9 mouse cellular contexts compared by ENCODE assay signal in genomic region chr16:8424971-8425330, GRCm38 (mm10). TPM values are rescaled to one million over a fixed set of nuclear protein-coding genes. Genes with fewer than 3 reads are reported as not detected.
DNase-seq lines count a peak whose midpoint lies in the region; ATAC-seq lines count a peak whose summit lies in the region.
"Had no signal": no experiment of that assay in that cellular context is flagged by ENCODE, and none has a peak within 500 bp of the region (broad histone marks: within the 10 kb centered on the region; RNA-seq: fewer than 3 reads in every experiment).

TSS of gene Tmem114 (minus strand) at chr16:8425136.

- no peaks in the 10 kb centered on the region for H3K36me3 ChIP-seq in forebrain, embryonic 15.5 days
- H3K36me3 ChIP-seq in kidney, embryonic 16.5 days (ENCODE audit: insufficient read depth, low read length) = no peaks in the 10 kb centered on the region
- H3K36me3 ChIP-seq in midbrain, embryonic 11.5 days (ENCODE audit: control insufficient read depth, insufficient read depth, low read length) = no peaks in the 10 kb centered on the region

- DNase-seq in kidney, adult 18-20 months = peak; percentile 36
- no peak for DNase-seq in kidney, adult 11 months
- peak; percentile 79 for DNase-seq in adrenal gland, postnatal 14 days
- DNase-seq in midbrain, embryonic 11.5 days (ENCODE audit: low spot score, missing footprints) = no peak
- no peak for DNase-seq in retina, embryonic 14.5 days (ENCODE audit: low spot score)
- no peak for DNase-seq in thymus, adult 18-20 months

- peak within 1 kb of the TSS; percentile 34 for H3K4me3 ChIP-seq in forebrain, embryonic 15.5 days
- peak within 1 kb of the TSS; percentile 42 for H3K4me3 ChIP-seq in kidney, embryonic 16.5 days (ENCODE audit: low read length)
- H3K4me3 ChIP-seq in midbrain, embryonic 11.5 days (ENCODE audit: low read depth, low read length) = peak within 1 kb of the TSS; percentile 33

- H3K9me3 ChIP-seq in forebrain, embryonic 15.5 days = no peaks in the 10 kb centered on the region
- H3K9me3 ChIP-seq in kidney, embryonic 16.5 days (ENCODE audit: low read length) = no peaks in the 10 kb centered on the region
- no peaks in the 10 kb centered on the region for H3K9me3 ChIP-seq in midbrain, embryonic 11.5 days (ENCODE audit: control insufficient read depth, low read length)

- peak within 1 kb of the TSS; percentile 56 for H3K4me2 ChIP-seq in forebrain, embryonic 15.5 days (replicated peaks)
- H3K4me2 ChIP-seq in kidney, embryonic 16.5 days (replicated peaks; ENCODE audit: low read depth, low read length) = peak within 1 kb of the TSS; percentile 72
- peak within 1 kb of the TSS; percentile 65 for H3K4me2 ChIP-seq in midbrain, embryonic 11.5 days

- no peak for ATAC-seq in forebrain, embryonic 15.5 days (replicated peaks)
- peak; percentile 49; the same call in 1 of the 2 replicates for ATAC-seq in kidney, embryonic 16.5 days (ENCODE audit: low FRiP score, low TSS enrichment)
- ATAC-seq in midbrain, embryonic 11.5 days (ENCODE audit: low FRiP score) = 0 out of 2 replicates have a peak, but pooled peaks have one; percentile 44
- ATAC-seq: Patski had no signal

- H3K4me1 ChIP-seq in forebrain, embryonic 15.5 days = peaks cover 8% of the 10 kb centered on the region
- peaks cover 9% of the 10 kb centered on the region; the same call in 1 of the 2 replicates for H3K4me1 ChIP-seq in kidney, embryonic 16.5 days (ENCODE audit: insufficient read depth, low read length)
- peaks cover 4% of the 10 kb centered on the region for H3K4me1 ChIP-seq in midbrain, embryonic 11.5 days (ENCODE audit: control insufficient read depth, insufficient read depth, low read length)

- no peak within 1 kb of the TSS for H3K27ac ChIP-seq in forebrain, embryonic 15.5 days (replicated peaks)
- no peak within 1 kb of the TSS for H3K27ac ChIP-seq in kidney, embryonic 16.5 days (ENCODE audit: low read length)
- no peak within 1 kb of the TSS for H3K27ac ChIP-seq in midbrain, embryonic 11.5 days (ENCODE audit: low read depth, low read length)

- WGBS in forebrain, embryonic 15.5 days = 2% methylated on average over 16 of the region's 16 CpGs
- WGBS in kidney, embryonic 16.5 days = under 1% methylated on average over 16 of the region's 16 CpGs
- WGBS in midbrain, embryonic 11.5 days = 2% methylated on average over 16 of the region's 16 CpGs

- peak within 1 kb of the TSS; percentile 8; the same call in 1 of the 2 replicates for H3K9ac ChIP-seq in forebrain, embryonic 15.5 days (replicated peaks)
- no peak within 1 kb of the TSS for H3K9ac ChIP-seq in kidney, embryonic 16.5 days (replicated peaks; ENCODE audit: low read length)
- peak within 1 kb of the TSS; percentile 40 for H3K9ac ChIP-seq in midbrain, embryonic 11.5 days (ENCODE audit: low read length)

- peaks cover 38% of the 10 kb centered on the region for H3K27me3 ChIP-seq in forebrain, embryonic 15.5 days
- peaks cover 49% of the 10 kb centered on the region for H3K27me3 ChIP-seq in kidney, embryonic 16.5 days (ENCODE audit: insufficient read depth, low read length)
- H3K27me3 ChIP-seq in midbrain, embryonic 11.5 days (ENCODE audit: control insufficient read depth, insufficient read depth, low read length) = peaks cover 35% of the 10 kb centered on the region

RNA-seq across cellular contexts. Expression of gene Tmem114, which starts in this region (rescaled TPM):
- total RNA-seq in adrenal gland, postnatal 14 days (2021) = 0.26 TPM in 1 of 2 replicates, not detected in the other
- polyA plus RNA-seq in forebrain, embryonic 15.5 days (2015; fragmentation: Nextera tagmentation; extraction: Ambion mirVana) = not detected in 2 replicates
- polyA plus RNA-seq in kidney, embryonic 16.5 days (2015; fragmentation: Nextera tagmentation; extraction: Ambion mirVana) = 0.11 TPM in 1 of 2 replicates, not detected in the other
- polyA plus RNA-seq in midbrain, embryonic 11.5 days (2014; fragmentation: Nextera tagmentation; extraction: Ambion mirVana) = not detected in 2 replicates
- polyA plus RNA-seq: Patski had no signal

Comparison
In these comparisons a context has a peak if more than half of its experiments do, and no peak if none do; other contexts are left out.
1. Peak in DNase-seq in adrenal gland, postnatal 14 days; RNA of the gene not detected or under 1 TPM.
2. Peak in ATAC-seq, H3K4me3 ChIP-seq and H3K4me2 ChIP-seq in kidney, embryonic 16.5 days; RNA of the gene not detected or under 1 TPM.
3. Peak in ATAC-seq, H3K4me3 ChIP-seq, H3K9ac ChIP-seq and H3K4me2 ChIP-seq in midbrain, embryonic 11.5 days; RNA of the gene not detected or under 1 TPM.